Mouse (Mus musculus) urinary bladder, postnatal 14 days (tissue): ENCODE data around the gene Mansc1.
"Not testable (repeated sequence)": the region's sequence is repeated elsewhere in the genome, so short reads cannot be mapped to it uniquely, and the experiment has no call there.

ENCODE experiments used
- DNase-seq: peaks from one replicate; pipeline ENCODE4 v3.0.0; 2021; ENCODE audit warnings: low spot score

Mansc1 gene

DNA sequence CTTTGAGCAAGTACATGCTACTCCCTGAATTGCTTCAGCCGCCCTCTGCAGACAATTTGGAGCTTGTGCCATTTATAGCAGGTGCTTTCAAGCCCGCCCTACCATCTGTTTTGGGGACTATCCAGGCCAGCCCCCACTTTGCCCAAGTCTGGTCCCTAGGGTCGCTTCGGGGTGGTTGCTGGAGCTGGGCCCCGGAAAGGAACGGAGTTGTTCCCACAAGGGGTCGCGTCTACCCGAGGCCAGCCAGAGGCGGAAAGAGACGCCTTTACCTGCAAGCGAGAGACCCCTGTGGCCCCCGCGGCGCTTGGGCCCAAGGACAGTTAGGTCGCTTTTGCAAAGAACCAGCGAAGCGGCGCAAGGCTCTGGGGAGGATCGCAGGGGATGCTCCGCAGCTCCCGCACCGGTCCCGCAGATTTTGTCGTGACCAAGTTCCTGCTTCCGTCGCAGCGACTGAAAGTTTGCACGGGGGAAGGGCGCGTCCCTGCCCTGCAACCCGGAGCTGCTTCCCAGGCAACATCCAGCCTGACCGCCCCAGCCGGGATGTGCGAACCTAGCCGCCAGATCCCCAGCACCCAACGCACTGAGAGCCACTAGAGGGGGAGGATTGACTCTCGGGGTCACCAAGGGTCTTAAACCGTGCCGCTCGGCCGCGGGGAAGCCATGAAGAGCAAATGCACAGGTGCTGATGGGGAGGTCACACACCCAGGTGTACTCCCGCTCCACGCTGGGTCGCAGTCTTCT lies at the start of gene Mansc1:
Gene Mansc1, minus strand, starts transcription at position 542 of the 741 bp plus-strand sequence.
- DNase-seq, result peak; percentile 70

- not testable (repeated sequence) for DNase-seq
Observed at GRCm38 (mm10) chr6:134679330-134679729, 47.0 kb upstream of the Mansc1 start.

DNA sequence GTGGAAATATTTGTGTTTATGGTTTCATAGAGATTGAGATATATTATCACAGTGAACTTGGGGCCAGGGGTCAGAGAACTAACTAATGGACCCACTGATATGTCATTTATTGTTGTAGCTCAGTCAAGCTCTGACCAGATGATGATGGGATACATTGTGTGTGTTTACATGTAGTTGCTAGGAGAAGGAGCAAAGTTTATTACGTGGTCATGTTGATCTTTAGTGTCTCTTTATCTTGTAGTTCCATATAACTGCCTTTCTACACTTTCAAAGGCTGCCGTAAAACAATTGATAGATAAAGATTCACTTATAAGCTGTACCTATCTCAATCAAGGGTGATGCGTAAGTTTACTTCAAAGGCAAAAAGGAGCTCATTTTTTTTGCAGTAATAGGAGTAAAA lies 45.7 kb upstream of the Mansc1 start:
- no peak for DNase-seq

DNA sequence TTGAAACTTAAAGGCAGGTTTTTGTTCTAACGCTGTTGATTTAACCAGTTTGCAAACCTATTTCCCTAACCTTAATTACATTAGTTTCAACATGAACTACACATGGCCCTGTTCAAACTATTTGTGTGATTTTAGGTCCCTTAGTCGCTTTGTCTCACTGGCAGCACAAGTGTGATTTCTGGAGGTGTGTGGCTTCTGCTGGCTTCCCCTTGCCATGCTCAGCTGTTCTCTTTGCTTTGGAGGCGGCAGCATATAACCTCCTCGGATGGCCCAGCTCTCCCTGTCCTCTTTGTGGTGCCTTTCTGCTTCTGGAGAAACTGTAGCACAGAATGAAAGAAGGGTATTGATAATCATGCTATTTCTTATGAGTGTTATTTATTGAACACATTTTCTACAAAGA lies 45.2 kb upstream of the Mansc1 start:
- DNase-seq, result no peak

DNA sequence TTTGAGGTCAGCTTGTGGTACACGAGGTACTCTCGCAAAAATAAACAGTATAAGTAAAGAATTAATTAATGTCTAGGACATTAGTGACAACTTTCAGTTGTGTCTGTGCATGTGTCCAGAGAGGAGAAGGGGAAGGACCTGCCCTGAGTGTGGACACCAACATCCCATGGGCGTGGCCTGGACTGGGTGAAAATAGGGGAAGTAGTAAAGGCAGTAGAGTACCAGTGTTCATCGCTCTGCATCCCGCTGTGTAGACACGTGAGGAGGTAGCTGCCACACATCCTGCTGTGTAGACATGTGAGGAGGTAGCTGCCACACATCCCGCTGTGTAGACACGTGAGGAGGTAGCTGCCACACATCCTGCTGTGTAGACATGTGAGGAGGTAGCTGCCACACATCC lies 41.4 kb upstream of the Mansc1 start:
- DNase-seq, result not testable (repeated sequence)

DNA sequence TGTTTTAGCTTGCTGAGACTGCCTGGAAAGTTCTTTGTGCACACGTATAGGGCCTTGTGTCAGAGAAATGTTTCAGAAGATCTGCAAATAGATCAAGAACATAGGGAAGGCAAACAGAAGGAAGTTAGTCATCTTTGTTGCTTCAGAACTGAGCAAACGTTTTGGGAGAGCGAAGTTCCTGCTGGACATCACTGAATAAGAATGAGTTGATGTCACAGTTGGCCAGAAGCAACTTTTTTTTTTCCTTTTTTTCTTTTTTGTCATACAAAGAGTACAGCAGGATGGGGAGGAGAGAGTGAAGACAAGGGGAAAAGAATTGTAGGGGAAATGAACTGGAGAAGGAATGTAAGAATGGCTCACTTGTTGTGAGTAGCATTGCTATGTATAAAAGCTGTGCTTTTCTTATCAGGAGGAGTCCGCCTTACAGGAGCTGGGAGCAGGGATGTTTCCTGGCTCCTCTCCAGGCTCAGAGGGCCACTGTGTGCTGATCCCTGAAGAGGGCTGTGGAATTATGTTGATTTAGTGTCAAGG lies 38.7 kb upstream of the Mansc1 start:
- peak; percentile 27 for DNase-seq

DNA sequence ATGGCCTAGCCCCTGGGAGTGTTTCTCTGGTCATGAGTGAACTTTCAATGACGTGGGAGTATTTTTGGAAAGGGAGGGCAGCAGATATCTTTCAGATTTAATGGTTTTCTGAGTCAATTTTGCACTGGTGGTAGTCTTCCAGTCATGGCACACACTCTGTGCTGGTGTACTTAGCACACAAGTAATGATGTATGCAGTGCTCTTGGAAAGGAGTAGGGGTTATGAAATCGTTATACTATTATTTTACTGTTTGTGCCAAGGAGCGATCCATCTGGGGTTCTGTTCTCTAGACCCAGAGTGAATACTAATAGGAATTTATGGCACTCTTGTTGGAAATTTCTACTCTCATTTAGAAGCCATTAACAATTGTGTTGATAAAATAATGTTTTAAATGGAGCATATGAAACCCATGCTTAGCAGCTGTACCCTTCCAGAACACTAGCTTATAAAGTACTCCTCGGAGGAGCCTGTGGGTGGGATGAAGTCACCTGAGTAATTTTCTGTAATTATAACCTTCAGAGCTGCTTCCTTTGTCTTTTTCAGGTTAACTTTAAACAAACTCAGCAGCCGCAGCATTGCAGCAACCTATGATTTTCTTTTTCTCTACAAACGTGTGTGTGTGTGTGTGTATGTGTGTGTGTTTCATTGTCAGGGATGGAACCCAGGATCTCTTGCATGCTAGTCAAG lies 37.0 kb upstream of the Mansc1 start:
- no peak for DNase-seq

DNA sequence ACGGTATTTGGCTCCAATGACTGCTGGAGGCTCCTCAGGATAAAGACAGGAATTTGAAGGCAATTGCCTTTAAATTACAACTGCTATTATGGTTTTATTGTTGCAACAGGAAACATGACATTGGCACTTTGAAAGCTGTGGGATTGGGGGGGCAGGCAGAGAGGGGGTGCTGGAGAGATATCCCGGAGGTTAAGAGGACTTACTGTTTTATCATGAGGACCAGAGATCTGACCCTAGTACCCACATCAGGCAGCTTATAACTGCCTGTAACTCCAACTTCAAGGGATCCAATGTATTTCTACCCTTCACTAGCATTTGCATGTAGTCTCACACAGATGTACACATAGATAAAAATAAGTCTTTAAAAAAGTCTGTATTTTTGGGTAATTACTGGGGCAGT lies 36.2 kb upstream of the Mansc1 start:
- DNase-seq, result no peak

DNA sequence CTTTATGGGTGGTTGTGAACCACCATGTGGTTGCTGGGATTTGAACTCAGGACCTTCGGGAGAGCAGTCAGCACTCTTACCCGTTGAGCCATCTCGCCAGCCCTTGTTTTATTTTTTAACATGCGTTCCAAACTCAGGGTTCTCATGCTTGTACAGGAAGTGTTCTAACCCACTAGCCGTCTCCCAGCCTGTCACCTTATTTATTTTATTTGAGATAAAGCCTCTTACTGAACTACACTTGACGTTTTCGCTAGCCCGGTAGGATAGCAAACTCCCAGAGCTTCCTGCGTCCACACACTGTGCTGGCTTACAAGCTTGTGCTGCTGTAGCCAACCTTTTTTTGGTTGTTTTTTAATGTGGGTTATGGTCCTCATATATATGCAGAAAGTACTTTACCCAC lies 33.5 kb upstream of the Mansc1 start:
- no peak for DNase-seq

DNA sequence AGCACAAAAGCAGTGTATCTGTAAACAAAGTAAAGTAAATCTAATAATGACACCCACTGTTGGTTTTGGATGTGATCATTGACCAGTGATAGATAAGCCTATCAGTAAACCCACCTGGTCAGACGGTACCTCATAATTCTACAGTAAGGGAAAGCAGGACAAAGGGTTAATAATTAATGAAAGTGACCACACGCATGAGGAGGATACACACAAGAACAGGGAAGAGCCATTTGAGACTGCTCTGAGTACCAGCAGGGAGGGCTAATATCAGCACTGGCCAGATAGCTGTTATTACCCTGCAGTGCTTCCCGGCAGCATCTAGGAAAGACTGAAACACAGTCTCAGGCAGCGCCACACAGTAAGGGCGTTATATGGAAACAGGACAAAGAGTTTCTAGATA lies 32.3 kb upstream of the Mansc1 start:
- DNase-seq, result no peak

DNA sequence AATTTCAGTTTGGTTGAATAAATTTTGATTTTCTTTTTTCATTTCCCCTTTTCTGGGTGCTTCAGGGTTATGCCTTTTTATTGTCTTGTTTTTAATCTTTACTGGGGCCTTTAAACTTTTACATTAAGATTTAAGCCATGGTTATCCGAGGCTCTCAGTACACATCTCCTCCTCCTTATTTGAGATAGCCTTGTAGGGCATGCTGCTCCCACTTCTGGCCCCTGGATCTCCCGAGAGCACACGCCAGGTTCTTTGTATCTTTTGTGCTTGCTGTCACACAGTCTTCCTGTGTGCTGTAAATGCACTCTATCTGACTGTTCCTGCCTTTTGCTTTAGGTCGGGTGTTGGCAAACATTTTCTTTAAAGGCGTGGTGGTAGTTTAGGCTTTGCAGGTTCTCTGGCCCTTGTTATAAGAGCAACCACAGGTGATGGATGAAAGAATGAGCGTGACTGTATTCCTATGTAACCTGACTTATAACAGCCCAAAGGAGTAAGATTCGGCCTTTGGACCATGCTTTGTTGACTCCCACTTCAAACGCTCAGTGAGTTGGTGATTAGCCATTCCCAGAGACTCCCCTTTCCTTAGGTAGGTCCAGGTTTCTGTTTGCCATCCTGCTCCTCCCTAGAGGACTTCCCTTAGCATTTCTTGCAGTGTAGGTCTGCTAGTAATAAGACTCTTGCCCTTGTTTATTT lies 28.6 kb upstream of the Mansc1 start:
- DNase-seq, result no peak

DNA sequence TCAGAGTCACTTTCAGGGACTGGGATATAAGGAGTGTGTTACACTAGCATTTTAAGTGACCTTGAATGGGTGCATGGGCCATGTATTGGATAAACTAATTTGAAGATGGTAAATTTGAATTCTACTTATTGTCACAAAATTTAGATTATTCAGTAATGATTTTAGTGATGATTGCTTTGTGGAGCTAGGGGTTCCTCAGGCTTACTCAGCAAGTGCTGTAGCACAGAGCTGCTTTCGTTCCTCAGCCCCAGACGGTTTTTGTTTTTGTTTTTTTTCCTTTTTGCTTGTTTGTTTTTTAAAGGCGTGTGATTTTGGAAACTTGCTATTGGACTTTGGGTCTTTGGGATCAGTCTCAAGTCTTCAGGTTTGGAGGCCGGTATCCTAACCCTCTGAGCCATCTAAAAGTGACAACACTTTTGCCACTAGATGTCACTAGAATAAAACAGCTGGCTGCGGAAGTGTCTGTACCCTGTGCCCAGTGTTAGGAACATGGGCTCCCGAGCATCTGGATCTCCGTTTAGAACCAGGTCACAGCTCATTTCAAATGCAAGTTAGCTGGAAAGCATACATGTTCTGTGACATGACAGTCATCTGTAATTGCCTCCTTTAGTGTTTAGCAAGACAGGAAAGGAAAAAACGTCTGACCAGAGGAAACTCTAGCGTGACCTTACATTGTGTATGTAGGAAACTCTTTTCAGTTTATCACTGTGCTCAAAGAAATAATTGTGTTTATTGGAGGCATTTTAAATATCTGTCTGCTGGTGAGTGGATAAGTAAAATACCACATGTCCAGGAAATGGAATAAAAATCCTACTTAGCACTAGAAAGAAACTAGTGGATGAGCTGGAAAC lies 27.0 kb upstream of the Mansc1 start:
- DNase-seq, result peak; percentile 50

DNA sequence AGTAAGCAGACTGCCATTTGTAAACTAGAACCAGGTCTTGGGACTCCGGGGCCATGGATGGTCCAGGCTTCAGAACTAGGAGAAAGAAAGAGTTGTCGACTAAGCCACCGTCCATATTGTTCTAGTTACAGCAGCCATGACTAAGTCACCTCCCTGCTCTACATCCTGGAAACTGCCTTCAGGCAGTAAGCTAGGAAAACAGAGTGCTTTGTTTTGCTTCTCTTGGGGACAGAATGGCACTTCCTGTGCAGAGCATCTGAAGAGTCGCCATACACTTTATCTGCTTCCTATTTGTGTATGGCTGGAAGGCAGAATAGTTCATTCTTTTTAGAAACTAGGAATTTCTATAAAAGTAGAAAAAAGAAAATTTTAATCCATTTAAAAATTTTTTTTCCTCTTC lies 24.2 kb upstream of the Mansc1 start:
- DNase-seq, result no peak

DNA sequence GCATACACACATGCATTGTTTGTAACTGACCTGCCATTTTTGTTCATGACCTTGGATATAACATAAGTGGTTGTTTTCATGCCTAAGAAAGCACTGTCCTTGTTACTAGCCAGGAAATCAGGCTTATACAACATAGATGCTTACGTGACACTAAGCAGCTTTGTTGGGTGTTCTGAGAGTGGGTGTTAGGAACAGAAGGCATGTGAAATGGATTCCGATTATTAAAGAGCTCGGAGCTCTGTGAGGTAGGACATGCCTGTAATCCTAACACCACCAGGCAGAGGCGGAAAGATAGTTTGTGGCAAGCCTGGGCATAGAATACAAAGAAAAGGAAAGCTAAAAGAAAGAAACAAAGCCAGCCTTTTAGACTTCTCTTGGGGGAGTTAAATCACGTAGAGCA lies 16.1 kb upstream of the Mansc1 start:
- no peak for DNase-seq

- DNase-seq, result no peak
Observed at GRCm38 (mm10) chr6:134647621-134648020, 15.3 kb upstream of the Mansc1 start.

- DNase-seq, result no peak
Observed at GRCm38 (mm10) chr6:134646835-134647234, 14.5 kb upstream of the Mansc1 start.

GRCm38 (mm10) chr6:134643296-134643695 lies 11.0 kb upstream of the Mansc1 start:
- no peak for DNase-seq

DNA sequence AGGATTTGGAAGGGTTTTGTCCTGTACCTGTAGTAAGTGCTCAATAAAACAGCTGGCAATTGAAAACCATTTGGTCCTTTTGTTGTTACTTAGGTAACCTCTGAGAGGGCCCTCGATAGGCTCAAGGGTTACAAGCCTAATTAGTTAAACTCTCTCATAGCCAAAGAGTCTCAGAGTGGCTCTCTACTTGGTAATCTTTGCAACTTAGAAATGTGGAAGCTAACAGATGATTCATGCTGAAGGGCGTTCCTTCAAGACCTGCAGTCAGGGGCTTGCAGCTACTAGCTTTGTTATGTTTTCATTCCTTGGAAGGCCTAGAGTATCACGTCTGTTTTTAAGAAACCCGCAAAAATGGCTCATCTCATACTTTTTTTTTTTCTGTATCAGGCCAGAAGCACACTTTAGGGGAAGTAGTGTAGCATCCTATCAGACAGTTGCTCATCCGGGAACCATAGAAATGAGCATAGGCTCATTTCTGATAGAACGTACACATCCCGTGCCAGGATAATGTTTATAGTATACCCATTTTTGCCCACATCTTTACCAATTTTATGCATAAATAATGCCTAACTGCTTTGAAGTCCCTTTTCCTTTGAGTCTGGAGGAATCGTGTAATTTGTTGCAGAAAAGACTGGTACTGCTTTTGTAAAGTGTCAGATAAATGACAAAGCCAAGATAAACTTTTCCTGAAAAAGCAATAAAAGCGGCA lies 9.6 kb upstream of the Mansc1 start:
- no peak for DNase-seq

DNA sequence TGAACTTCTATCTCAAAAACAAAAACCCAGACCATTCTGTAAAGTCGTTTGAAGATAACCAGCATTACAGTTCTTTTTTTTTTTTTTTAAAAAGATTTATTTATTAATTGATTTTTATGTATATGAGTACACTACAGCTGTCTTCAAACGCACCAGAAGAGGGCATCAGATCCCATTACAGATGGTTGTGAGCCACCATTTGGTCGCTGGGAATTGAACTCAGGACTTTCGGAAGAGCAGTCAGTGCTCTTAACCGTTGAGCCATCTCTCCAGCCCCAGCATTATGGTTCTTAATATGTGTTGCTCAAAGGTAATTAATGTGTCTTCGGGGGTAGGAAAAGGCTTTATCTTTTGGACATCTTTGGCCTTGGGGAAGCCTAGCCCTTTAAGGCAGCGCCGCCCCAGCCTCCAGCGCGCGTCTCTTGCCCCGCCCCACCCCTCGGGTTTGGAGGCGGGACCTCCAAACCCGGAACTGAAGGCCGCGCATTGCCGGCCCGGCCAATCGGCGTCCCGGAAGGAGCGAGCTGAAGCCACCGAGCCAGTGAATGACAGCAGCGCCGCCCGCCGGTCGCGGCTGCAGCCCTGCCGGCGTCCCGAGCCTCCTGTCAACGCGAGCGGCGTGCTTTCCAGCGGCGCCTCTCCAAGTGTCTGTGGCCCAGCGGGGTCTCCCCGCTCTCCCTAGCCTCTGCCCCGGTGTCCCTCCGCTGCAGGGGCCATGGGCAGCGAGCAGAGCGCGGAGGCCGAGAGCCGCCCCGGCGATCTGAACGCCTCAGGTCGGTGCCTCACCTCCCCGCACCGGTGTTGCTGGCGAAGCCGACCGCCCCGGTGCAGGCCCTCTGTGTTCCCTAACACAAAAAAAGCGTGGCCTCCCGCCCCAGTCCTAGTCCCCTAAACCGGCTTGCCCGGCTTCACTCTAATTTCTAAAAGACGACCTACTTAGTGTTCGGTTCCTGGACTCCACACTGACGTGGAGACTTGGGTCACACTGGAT lies 8.5 kb upstream of the Mansc1 start:
- DNase-seq, result peak; percentile 94

- no peak for DNase-seq
Observed at GRCm38 (mm10) chr6:134639900-134640299, 7.6 kb upstream of the Mansc1 start.
